Mouse (Mus musculus) gastrocnemius, postnatal 14 days (tissue): Measurements from ENCODE around the gene Olfr1459. TPM values are rescaled to one million over a fixed set of nuclear protein-coding genes. Genes with fewer than 3 reads are reported as not detected.

Experiments used
- DNase-seq: peaks from one replicate; pipeline ENCODE4 v3.0.0; 2021; ENCODE audit warnings: mixed read lengths
- intact Hi-C: fragments of 180-260 bp; cut with DNase I; formaldehyde crosslinking; loops from one replicate; pipeline ENCODE4 v1.15.1; 2025; ENCODE audit warnings: low total_unique reads
- long read RNA-seq, 2 experiments: library from polyadenylated mRNA; stranded (forward); transcript quantifications; one replicate each; pipeline ENCODE4 v2.0.0; 2021
- total RNA-seq, 2 experiments: library from RNA; stranded (reverse); gene quantifications; 2 replicates each; pipeline ENCODE4 v1.2.3; 2021

Olfr1459 gene
- total RNA-seq: under 1 TPM in 1 of 2 experiments, not detected in 1; 0.02 TPM
- long read RNA-seq, experiment 1: 0 reads
- long read RNA-seq, experiment 2: 0 reads

GRCm38 (mm10) chr19:13149449-13149848, at the start of gene Olfr1459:
TSS of gene Olfr1459 (minus strand) at chr19:13149549.
- intact Hi-C loops: no loop called here
- no peak for DNase-seq

GRCm38 (mm10) chr19:13185434-13185833, 36.1 kb upstream of the Olfr1459 start, which contains the start of gene Olfr1462:
TSS of gene Olfr1462 (plus strand) at chr19:13185734.
- no peak for DNase-seq
- intact Hi-C loops: no loop called here

- intact Hi-C loops: no loop called here
- no peak for DNase-seq
Observed at GRCm38 (mm10) chr19:13162700-13163099, 13.4 kb upstream of the Olfr1459 start, which contains the start of gene Olfr1461. TSS of gene Olfr1461 (plus strand) at chr19:13163000.

GRCm38 (mm10) chr19:13106675-13107074, 42.7 kb downstream of the Olfr1459 start, which contains the start of gene Olfr1458:
TSS of gene Olfr1458 (minus strand) at chr19:13106775.
- intact Hi-C loops: no loop called here
- DNase-seq: no peak

GRCm38 (mm10) chr19:13097791-13098190, 51.6 kb downstream of the Olfr1459 start, which contains the start of gene Olfr1457:
TSS of gene Olfr1457 (minus strand) at chr19:13097891.
- intact Hi-C loops: no loop called here
- DNase-seq: no peak

GRCm38 (mm10) chr19:13093908-13094307, 55.4 kb downstream of the Olfr1459 start:
- intact Hi-C loops: no loop called here
- DNase-seq: no peak

Other genes with a start within 250 kb of the Olfr1459 start
- not detected for gene Olfr1447, start 245.8 kb downstream of the Olfr1459 start, total RNA-seq
- not detected for gene Olfr1448, start 225.1 kb downstream of the Olfr1459 start, total RNA-seq
- gene Olfr1449, start 218.7 kb downstream of the Olfr1459 start, total RNA-seq: not detected
- not detected for gene Olfr1450, start 199.3 kb downstream of the Olfr1459 start, total RNA-seq
- not detected for gene Olfr1451, start 154.5 kb downstream of the Olfr1459 start, total RNA-seq
- gene Olfr1453, start 121.2 kb downstream of the Olfr1459 start, total RNA-seq: not detected
- gene Olfr1454, start 88.9 kb downstream of the Olfr1459 start, total RNA-seq: not detected
- not detected for gene Olfr1457, start 51.7 kb downstream of the Olfr1459 start, total RNA-seq
- not detected for gene Olfr1458, start 42.8 kb downstream of the Olfr1459 start, total RNA-seq
- gene Olfr1461, start 13.5 kb upstream of the Olfr1459 start, total RNA-seq: not detected
- gene Olfr1462, start 36.2 kb upstream of the Olfr1459 start, total RNA-seq: not detected
- not detected for gene Olfr1463, start 81.8 kb upstream of the Olfr1459 start, total RNA-seq
- gene Olfr1465, start 166.0 kb upstream of the Olfr1459 start, total RNA-seq: not detected
- gene Olfr1466, start 189.3 kb upstream of the Olfr1459 start, total RNA-seq: not detected
- gene Olfr1467, start 212.7 kb upstream of the Olfr1459 start, total RNA-seq: not detected